Mouse (Mus musculus) E14TG2a.4 (cell line): Measurements from ENCODE around the gene Myo3a.

Experiments
- CTCF ChIP-seq: conservative IDR thresholded peaks from 2 replicates; pipeline ENCODE4 v1.5.1; 2014; ENCODE audit warnings: low read length
- NANOG ChIP-seq: IDR thresholded peaks from 2 replicates; pipeline ENCODE4 v1.6.1; 2014; ENCODE audit warnings: borderline replicate concordance, low read length, mixed read lengths
- POU5F1 ChIP-seq: IDR thresholded peaks from 2 replicates; pipeline ENCODE4 v1.6.1; 2014; ENCODE audit warnings: low read length, borderline replicate concordance

DNA sequence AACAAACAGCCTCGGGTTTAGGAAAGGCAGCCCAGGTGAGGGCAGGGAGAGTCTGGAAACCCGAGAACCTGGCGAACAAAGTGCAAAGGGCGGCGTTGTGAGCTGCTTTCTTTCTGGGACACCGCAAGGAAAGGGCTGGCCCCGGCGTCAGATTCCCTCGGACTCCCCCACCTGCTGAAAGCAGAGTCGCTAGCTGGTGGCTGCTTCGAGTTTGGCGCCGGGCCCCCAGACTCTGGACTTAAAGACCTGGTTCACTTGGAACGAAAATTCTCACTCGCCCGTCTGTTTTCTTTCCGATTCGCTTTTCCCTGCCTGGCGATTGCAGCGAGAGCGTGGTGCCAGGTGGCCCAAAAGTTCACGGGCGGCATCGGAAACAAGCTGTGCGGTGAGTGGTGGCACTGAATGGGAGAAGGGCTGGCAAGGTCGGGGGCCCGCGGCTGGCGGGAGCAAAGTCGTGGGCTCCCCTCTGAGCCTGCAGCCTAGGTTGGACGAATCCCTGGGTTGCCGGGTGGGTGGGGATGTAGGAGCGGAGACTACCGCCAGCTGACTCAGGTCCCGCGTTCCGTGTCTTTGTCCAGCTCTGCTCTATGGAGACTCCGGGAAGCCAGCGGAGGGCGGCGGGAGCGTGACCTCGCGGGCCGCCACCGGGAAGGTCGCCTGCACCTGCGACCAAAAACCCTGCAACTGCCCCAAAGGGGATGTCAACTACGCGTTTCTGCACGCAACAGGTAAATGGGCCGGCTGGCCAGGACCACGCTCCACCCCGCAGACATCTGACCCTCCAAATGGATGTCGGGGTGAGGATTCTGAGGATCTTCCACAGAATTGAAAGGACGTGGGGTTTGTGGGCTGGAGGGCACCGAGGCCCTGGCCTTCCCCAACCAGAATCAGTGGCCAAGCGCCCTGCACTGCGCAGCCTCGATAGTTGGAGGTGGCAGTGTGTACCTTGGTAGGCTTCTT is 396.1 kb downstream of the Myo3a start:
- TF ChIP-seq CTCF (no peak), NANOG (no peak), POU5F1 (no peak)
